Mouse (Mus musculus) forelimb bud, embryonic 11.5 days (tissue): ENCODE data around the gene Fam208a.

ENCODE experiments used
- DNase-seq: peaks from one replicate; pipeline ENCODE4 v3.0.0-alpha.2; 2012; ENCODE audit warnings: low read depth, low spot score

Gene Fam208a

DNA sequence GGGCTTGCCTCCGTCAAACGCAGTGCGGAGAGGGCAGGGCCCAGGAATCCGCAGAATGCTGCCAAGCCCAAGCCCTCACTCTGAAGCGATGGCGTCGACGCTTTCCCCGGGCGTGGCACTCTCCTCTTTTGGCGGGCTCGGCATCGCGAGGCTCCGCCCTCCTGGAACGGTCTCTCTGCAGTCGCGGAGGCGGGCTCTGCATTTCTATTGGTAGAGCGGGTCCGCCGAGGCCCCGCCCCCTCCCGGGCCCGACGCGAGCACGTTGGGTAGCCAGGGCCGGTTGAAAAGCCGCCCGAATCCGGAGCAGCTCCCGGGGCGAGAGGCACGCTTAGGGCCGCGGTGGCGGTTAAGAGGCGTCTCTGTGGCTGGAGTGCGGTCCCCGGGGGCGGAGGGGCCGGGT is at the start of gene Fam208a:
Gene Fam208a (plus strand): TSS at position 262 of the 400 bp plus-strand sequence.
- peak; percentile 87 for DNase-seq

DNA sequence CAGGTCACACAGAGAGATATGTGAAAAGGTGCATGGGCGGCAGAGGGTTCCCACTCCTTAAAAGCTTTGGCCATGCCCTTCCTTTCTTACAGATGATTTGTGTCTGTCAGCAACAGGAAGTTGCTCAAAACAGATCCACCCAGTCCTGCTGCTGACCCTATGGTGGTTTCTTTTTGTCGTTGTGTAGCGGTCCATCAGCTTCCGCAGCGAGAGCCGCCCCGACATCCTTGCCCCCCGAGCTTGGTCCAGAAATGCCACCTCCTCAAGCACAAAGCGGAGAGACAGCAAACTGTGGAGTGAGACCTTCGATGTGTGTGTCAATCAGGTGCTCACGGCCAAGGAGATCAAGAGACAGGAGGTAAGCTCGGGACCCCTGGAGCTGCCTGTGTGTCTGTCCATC is 49.2 kb upstream of the Fam208a start:
- no peak for DNase-seq

DNA sequence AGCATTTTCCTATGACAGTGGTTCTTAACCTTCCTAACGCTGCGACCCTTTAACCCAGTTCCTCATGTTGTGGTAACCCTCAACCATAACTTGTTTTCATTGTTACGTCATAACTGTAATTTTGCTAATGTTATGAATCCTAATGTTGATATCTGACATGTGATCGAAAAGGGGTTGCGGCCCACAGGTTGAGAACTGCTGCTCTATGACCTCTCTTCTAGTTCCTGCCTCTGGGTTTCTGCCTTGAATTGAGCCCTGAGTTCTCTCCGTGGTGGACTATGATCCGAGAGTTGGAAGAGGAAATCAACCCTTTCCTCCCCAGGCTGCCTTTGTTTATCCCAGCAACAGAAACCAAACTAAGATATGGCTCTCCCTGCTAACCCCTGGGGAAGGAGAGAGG is 47.2 kb upstream of the Fam208a start:
- no peak for DNase-seq

DNA sequence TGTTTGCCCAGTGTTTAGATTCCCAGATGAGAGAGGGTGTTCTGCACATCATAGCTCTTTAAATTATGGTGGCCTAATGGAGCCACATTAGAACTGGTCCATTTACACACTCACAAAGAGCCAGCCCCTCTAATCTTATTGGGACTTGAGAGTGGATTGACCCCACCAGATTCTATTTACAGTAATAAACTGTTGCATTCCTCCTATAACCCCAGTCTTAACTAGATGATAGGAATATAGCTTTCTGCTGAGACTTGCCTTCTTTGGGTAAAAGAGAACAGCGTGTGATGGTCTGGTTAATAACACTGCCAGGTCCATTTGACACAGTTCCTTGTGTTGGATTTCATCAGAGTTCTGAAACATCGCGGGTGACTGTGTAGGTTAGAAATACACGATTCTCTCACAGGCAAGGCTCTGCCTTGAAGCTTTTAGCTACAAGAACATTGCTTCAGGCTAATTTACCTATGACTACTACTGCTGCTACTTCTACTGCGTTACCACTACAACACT is 45.3 kb upstream of the Fam208a start:
- no peak for DNase-seq

DNA sequence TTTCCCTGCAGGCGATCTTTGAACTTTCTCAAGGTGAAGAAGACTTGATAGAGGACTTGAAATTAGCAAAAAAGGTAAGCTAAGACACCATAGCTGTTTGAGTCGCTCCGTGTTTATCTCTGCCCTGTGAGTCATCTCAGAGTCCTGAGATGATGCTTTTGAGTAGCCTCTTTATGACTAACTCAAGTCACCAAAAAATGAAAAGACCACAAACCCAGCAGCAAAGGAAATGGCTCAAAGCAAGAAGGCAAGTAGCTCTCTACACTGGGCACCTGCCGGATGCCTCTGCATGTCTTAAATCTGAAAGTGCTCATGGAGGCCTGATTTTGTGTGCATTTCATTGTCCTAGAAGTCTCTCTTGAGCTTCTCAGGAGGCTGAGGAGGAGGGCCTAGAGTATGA is 44.5 kb upstream of the Fam208a start:
- DNase-seq, result no peak

DNA sequence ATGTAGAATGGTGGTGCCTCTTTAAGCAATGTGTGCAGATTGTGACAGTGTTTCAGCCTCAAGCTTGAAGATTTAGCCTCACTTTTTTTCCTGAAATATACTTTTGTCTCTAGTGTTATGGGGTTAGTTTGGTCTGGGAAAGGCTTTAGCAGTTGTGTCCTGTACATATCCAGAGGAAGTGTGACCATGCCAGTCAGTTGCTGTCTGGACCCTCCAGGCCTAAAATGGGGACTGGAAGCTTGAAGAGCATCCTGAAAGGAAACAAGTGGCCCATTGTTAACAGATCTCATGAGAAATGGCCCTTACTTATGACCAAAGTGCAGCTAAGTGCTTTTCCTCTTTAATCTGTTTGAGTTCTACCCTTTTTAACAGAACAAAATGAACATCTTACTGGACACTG is 40.0 kb upstream of the Fam208a start:
- no peak for DNase-seq

DNA sequence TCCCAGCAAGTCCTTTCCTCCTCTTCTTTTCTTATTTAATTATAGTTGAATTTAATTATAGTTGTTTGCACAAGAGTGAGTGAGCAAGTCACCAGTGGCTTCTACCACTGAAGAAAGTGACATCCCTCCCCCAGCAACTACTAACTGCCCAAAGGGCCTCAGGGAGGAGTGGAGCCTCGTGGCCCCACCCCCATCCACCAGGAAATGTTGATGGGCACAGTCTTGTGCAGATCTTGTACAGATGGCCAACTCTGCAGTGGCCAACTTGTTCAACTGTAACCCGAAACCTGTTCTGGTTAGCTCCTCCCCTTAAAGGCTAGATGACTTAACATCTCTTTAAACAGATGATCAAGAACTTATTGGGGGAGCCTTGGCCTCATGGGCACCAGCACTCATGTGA is 38.9 kb upstream of the Fam208a start:
- DNase-seq, result no peak

DNA sequence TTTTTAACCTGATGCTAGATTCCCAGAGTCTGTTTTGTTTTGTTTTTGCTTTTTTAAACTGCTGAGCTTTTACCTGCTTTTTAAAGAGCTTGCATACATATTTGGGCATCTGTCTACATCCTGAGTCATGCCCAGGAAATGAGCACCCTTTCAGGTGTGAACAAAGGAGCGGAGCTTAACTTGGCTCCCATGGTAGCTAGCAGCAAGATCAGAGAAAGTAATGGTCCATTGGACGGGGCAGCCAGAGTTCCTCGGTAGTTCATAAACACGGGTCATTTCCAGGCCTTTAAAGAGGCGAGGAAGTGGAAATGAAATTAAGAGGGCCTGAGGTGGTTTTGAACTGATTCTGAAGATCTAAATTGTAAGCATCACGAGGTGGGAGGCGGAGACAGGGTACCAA is 38.0 kb upstream of the Fam208a start:
- no peak for DNase-seq

DNA sequence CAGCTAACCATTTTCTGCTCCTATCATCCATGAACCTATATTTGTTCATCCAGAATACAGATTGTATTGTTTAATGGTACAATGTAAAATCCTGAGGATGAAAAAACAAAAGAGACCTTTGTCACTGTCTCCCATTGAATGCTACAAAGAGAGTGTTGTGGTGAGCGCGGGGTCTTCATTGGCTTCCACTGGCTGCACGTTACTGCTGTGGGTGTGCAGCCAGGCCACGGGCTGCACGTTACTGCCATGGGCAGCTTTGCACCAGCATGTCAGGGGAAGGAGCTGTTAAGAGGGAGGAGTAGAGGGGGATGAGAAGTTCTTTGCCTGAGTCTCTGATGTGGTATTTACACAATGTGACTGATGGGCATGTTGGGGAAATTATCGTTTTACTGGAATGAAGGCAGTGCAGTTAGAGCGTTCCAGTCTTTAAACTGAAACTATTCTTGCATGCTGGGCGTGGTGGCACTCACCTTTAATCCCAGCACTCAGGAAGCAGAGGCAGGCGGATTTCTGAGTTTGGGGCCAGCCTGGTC is 36.8 kb upstream of the Fam208a start:
- DNase-seq, result no peak

DNA sequence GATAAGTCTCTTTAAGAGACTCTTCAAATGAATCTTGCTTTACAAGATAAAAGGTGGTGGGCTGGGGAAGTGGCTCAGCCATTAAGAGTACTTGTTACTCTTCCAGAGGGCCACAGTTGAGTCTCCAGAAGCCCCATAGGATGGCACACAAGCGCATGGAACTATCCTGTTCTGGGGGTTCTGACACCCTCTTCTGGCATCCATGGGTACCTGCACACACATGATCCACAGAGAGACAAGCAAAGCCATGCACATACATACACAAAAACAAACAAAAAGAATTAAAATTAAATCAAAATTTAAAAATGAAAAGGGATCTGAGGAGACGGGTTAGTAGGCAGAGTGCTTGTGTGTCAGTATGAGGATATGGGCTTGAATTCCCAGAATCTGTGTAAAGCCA is 36.0 kb upstream of the Fam208a start:
- no peak for DNase-seq

DNA sequence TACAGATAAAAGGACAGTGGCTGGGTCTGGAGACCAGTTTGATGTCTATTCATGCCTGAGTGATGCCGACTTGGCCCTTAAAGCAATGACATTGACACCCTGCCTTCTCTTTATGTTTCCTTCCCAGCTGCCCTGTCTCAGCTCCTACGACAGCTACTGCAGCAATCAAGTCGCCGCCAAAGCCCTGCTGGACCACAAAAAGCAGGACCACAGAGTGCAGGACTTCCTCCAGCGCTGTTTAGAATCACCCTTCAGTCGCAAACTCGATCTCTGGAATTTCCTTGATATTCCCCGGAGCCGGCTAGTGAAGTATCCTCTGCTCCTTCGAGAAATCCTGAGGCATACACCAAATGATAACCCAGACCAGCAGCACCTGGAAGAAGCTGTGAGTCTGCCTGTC is 34.8 kb upstream of the Fam208a start:
- DNase-seq, result no peak

DNA sequence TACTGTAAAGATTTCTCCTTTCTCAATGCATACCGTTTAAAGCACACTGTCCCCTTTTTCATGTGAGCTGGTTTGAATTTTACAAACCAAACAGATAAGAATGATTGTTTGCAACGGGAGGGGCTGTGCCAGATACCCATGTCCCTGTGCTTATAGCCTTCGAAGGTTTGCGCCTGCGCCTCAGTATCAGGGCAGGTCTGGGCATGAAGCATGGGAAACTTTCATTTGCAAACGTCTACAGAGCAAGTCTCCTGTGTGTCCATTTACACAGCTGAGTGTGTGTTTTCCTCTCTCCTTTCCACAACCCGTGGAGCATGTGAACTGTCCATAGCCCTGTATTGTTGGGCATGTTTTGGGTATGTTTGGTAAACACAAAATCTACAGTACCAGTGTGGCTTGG is 32.2 kb upstream of the Fam208a start:
- no peak for DNase-seq

DNA sequence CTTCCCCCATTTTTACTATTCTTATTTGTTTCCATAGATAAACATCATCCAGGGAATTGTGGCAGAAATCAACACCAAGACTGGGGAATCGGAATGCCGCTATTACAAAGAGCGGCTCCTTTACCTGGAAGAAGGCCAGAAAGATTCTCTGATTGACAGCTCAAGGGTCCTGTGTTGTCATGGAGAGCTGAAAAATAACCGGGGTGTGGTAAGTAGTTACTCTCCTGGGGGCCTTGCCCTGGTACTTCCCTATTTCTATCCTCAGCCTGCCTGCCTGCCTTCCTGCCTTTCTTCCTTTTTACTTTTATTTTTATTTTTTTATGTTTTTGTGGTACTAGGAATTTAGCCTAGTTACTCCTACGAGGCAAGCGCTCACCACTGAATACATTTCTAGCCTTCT is 31.1 kb upstream of the Fam208a start:
- no peak for DNase-seq

DNA sequence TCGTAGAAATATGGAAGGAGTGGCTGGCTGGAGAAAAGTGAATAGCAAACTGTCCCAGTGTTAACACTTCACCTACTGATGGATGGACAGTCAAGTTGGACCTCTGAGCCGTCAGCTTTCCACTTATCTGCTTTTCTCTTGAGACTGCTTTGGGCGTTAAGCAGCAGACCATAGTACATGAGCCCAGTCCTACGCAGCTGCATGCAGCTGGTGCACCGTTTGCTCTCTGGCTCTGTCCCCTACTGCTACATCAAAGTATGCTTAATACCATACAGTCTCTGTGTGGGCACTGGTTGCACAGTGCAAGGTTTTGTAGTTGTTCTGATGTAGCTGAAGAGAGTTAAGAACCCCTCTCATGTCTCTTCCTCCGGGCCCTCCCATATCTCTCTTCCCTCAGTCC is 28.1 kb upstream of the Fam208a start:
- DNase-seq, result no peak

DNA sequence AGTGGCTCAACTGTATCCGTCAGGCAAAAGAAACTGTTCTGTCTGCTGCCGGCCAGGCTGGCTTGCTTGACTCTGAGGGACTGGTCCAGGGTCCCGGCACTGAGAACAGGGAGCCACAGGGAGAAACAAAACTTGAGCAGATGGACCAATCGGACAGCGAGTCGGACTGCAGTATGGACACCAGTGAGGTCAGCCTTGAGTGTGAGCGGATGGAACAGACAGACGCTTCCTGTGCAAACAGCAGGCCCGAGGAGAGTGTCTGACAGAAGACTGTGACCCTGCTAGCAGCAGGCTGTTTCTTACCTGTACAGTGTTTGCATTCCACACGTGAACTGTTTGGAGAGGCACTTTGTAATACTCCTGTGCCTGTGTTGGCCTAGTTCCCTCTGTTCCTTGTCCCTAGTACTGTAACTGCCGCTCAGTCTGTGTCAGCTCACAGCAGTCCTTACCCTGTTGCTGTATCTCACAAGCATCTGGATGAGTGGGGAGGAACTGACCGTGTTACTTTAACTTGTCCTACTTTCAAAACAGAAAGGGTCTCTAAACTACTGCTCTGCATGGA is 26.8 kb upstream of the Fam208a start:
- DNase-seq, result no peak

DNA sequence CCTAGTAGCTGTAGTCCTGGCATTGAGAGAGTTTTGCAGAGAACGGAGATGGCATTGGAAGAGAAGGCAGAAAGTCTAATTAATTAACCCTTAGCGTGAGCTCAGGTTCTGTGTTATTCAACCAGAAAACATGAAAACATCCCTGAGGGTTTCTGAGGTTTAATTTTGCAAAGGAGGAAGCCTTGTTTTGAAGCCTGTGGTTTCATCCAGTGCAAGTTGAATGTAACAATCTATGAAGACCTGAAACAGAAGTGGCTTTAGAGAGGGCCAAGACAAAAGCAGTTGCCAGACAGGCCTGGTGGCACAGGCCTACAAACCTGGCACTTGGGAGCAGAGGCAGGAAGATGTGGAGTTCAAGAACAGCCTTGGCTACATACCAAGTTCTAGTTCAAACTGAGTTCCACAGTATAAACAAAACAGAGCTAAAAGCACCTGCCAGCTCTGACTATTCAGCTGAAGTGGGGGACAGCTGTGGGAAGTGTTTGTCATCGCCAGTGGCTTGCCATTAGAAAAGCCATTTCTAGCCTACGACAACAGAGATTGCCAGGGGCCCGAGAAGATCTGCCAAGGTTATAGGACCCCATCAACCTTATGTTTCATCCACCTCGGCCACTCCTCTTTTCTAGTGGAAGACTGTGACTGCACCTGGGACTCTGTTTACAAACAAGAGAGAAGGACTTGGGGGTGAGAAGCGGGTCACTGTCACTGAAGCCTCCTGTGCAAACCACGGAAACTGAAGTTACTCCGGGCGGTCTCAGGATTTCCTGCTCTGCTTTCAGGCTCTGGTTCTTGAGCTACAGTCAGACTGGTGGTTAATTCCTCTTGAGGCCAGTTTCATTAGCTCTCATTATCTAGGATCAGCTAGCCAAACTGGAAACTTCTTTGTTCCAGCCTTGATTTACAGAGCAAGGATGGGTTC is 26.0 kb upstream of the Fam208a start:
- DNase-seq, result no peak

DNA sequence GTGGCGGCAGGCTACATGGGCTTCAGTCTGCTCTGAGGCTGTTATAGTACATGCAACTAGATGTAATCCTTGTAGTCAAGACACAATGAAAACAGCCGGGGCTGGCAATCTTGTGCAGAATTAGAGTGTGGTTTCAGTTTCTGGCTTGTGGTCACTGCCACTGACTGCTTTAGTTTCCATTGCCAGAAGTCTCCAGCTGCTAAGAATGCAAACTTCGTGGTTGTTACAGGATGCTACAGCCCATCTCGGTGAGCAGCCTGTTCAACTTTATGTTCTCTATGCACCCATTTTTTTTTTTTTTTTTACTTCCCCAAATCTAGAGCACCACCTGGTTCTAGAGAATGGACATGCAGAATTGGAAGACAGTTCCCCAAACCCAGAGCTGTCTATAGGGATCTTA is 23.2 kb upstream of the Fam208a start:
- DNase-seq, result no peak

DNA sequence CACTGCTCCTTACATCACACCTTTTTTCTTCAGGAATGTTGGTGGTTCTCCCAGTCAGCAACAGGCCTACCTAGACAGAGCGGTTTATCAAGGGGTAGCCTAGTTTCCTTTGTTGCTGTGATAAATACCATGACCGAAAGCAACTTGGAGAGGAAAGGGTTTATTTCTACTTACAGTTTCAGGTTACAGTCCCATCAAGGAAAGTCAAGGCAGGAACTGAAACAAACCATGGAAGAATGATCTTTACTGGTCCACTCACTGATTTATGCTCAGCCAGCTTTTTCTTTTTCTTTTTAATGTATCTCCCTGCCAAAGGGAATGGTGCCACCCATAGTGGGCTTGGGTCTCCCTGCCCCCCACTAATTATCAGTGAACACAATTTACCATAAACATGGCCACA is 22.7 kb upstream of the Fam208a start:
- no peak for DNase-seq

DNA sequence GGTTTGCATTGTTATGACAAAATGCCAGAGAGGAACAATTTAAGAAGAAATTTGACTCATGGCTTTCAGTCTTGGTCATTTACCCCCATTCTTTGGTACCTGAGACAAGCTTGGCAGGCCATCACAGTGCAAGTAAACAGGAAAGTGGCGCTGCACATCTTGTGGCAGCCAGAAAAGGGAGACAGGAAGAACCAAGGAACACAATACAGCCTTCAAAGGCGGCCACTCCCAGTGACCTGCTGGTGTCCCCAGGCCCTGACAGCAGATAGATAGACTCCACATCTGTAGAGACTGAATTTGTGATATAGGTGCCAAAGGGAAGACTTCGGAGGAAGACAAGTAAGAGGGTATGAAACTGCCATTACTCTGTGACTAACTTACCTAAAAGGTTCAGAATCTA is 20.4 kb upstream of the Fam208a start:
- DNase-seq, result no peak

DNA sequence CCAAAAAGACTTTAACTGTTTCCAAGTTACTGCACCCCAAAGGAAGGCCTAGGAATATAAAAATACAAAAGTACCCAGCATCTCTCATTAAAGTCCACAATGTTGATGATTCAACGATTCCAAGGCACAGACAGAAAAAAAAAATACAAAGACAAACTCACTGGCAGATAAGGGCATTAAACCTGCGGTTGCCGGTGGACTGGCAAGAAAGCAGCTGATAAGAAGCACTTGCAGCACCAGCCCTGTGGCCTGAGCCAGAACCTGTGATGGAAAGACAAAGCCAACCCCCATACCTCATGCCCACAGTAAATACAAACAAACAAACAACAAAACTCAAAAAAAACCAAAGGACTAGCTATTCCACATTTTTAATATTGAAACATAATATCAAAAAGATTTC is 19.0 kb upstream of the Fam208a start:
- DNase-seq, result no peak

DNA sequence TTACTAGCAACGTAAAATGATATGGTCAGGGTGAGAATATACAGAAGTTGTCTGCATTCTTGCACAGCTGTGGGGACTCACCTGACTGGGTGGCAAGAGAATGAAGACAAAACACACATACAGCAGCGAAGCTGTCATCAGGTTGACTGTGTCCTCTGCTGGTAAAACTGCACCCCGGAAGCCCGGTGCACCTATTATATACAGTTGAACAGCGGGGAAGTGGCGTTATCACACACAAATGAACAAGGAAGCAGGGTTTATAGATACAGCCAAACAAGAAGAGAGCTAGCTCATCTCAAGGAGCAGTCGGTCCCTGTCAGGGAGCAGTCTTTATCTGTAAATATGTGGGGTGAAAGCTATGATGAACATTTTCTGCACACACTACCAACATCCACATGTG is 17.1 kb upstream of the Fam208a start:
- no peak for DNase-seq

DNA sequence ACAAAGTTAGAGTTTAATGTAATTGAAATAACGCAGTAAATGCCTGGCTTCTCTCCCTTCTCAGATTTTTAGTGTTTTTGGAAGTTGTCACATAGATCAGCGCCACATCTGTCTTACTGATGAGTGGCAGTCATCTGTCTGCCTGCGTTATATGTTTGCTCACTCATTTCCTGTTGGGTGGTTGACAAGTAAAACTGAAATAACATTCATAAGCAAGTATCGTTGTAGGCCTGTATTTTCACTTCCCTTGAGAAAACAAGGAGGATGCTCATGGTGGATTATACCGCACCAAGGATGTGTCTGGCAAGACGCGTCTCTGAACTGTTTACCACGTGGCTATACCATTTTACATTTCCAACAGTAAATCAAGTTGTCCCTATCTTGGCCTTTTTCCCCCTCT is 15.9 kb upstream of the Fam208a start:
- DNase-seq, result no peak

DNA sequence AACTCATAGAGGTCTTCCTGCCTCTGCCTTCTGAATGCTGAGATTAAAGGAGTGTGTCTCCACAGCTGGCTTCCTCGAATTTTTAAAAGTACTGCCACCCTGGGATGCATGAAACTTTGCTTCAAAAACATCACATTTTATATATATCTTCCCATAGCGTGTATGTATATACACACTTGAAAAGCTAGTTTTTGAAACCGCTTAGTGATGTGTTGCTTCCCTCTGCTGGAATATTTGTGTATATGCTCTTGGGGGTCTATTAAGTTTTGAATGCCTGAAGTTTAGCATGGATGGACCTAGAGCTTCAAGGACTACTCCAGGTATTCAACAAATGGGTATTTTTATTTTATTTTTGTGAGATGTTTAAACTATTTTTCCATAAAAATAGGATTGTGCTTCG is 14.7 kb upstream of the Fam208a start:
- DNase-seq, result peak; percentile 56
